Mouse (Mus musculus) macrophage (primary cell): ENCODE measurements around the gene Olfr1323. TPM values are rescaled to one million over a fixed set of nuclear protein-coding genes. Genes with fewer than 3 reads are reported as not detected.

Experiments used
- H3K27ac ChIP-seq: fragments of 350-480 bp; formaldehyde crosslinking; 2 replicates; pipeline ENCODE4 v1.9.0; 2021
- H3K36me3 ChIP-seq: fragments of 350-480 bp; formaldehyde crosslinking; 2 replicates; pipeline ENCODE4 v1.9.0; 2021; ENCODE audit errors: inconsistent target
- H3K4me3 ChIP-seq: fragments of 350-480 bp; formaldehyde crosslinking; 2 replicates; pipeline ENCODE4 v1.9.0; 2021; ENCODE audit errors: inconsistent target
- H3K79me2 ChIP-seq: fragments of 350-480 bp; formaldehyde crosslinking; 2 replicates; pipeline ENCODE4 v1.9.0; 2021; ENCODE audit errors: inconsistent target
- WGBS: methylation state at CpG from one replicate; pipeline ENCODE4 v1.1.7; 2026; ENCODE audit warnings: inconsistent platforms; ENCODE audit not compliant: missing documents; 5-methylcytosine and 5-hydroxymethylcytosine counted together
- polyA plus RNA-seq: library from polyadenylated mRNA; stranded (reverse); fragments of 250-400 nt; gene quantifications from 3 replicates; pipeline ENCODE4 v1.2.4, GENCODE M21; 2018; ENCODE audit warnings: inconsistent platforms
- total RNA-seq, 78 experiments: library from RNA; depleted of rRNA; stranded (reverse); fragments of 250-400 nt; gene quantifications; 1 replicate in 9 of 78; 2 replicates in 24 of 78; 3 replicates in 43 of 78; 4 replicates in 2 of 78; pipeline ENCODE4 v1.2.4; 2018; ENCODE audit warnings: inconsistent platforms in 56 of 78

Gene Olfr1323
- total RNA-seq (2018; cell fraction: chromatin; rRNA removed), result not detected
- not detected for total RNA-seq (2018; cell fraction: cytosol; rRNA removed)
- not detected for total RNA-seq (2018; cell fraction: nucleus; rRNA removed)
- not detected in 3 replicates for polyA plus RNA-seq

- 100% methylated on average over 1 of the region's 1 CpGs for WGBS
- Histone ChIP-seq H3K27ac (no peak within 1 kb of the TSS), H3K4me3 (no peak within 1 kb of the TSS), H3K79me2 (no peaks in the 10 kb centered on the region), H3K36me3 (no peaks in the 10 kb centered on the region)
These were observed at the start of gene Olfr1323 for GRCm38 (mm10) chrX:50019259-50019658. Olfr1323 (minus strand) TSS chrX:50019359.

GRCm38 (mm10) chrX:50012242-50012641, 6.9 kb downstream of the Olfr1323 start:
- Histone ChIP-seq H3K36me3 (no peaks in the 10 kb centered on the region), H3K27ac (no peak overlapping the region), H3K79me2 (no peaks in the 10 kb centered on the region), H3K4me3 (no peak overlapping the region)
- 45% methylated on average over 3 of the region's 4 CpGs for WGBS

Other genes with a start within 250 kb of the Olfr1323 start
- not detected in 3 replicates for gene Igsf1, start 221.6 kb downstream of the Olfr1323 start, polyA plus RNA-seq
- gene Olfr1322, start 127.9 kb downstream of the Olfr1323 start, polyA plus RNA-seq, result not detected in 3 replicates